Mouse (Mus musculus) testis, adult 2 months (tissue): ENCODE measurements around the gene Sp4. TPM values are rescaled to one million over a fixed set of nuclear protein-coding genes. Genes with fewer than 3 reads are reported as not detected.

ENCODE experiments used
- H3K27ac ChIP-seq: fragments of 200-500 bp; 2 replicates; pipeline ENCODE4 v1.5.1; 2012; ENCODE audit warnings: low read depth, low read length; ENCODE audit not compliant: control insufficient read depth, insufficient read depth
- H3K27me3 ChIP-seq: fragments of 200-500 bp; 2 replicates; pipeline ENCODE4 v1.6.1; 2012; ENCODE audit warnings: mild to moderate bottlenecking, low read length, moderate library complexity; ENCODE audit not compliant: control insufficient read depth, insufficient read depth
- H3K36me3 ChIP-seq: fragments of 200-500 bp; 2 replicates; pipeline ENCODE4 v1.6.1; 2012; ENCODE audit warnings: mild to moderate bottlenecking, low read length; ENCODE audit not compliant: control insufficient read depth, insufficient read depth
- H3K4me1 ChIP-seq: fragments of 200-500 bp; 2 replicates; pipeline ENCODE4 v1.6.1; 2012; ENCODE audit warnings: low read length; ENCODE audit not compliant: control insufficient read depth, insufficient read depth
- H3K4me3 ChIP-seq: fragments of 200-500 bp; 2 replicates; pipeline ENCODE4 v1.5.1; 2012; ENCODE audit warnings: low read depth, mild to moderate bottlenecking, low read length, moderate library complexity, mixed read lengths; ENCODE audit not compliant: control insufficient read depth
- CTCF ChIP-seq: fragments of 200-500 bp; IDR thresholded peaks from 2 replicates; pipeline ENCODE4 v1.5.1; 2012; ENCODE audit warnings: low read depth, mild to moderate bottlenecking, inconsistent platforms, low read length, moderate library complexity; ENCODE audit not compliant: control insufficient read depth, insufficient read depth, insufficient replicate concordance
- POLR2A ChIP-seq: fragments of 200-500 bp; IDR thresholded peaks from 2 replicates; pipeline ENCODE4 v1.6.1; 2012; ENCODE audit warnings: low read depth, mild to moderate bottlenecking, inconsistent platforms, low read length, moderate library complexity; ENCODE audit not compliant: control insufficient read depth
- polyA plus RNA-seq: library from polyadenylated mRNA; depleted of rRNA; stranded (reverse); fragments of >200 nt; gene quantifications from 2 replicates; pipeline ENCODE4 v1.2.3, GENCODE M21; 2012; rRNA removed

Gene Sp4
- polyA plus RNA-seq, 1 experiment: 2.0 TPM

DNA sequence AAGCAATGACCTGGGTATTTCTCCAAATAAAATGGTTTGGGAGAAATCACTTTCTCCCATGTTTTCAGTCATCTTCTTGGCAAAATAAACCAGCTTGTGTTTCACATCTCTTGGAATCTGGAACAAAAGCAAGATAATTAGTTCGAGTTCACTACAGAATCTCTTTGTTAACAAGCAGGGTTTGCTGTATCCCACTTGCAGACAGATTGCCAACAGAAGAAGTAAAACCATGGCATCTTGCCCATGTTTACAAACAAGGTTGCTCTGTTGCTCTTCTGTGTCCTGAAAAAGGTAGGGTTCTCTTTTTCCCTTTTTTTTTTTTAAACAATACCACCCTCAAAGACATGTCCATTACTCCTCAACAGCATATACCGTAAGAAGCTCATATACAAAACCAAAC is 104.7 kb downstream of the Sp4 start:
- Histone ChIP-seq H3K36me3 (no peaks in the 10 kb centered on the region), H3K27me3 (no peaks in the 10 kb centered on the region), H3K4me3 (no peak overlapping the region), H3K4me1 (peaks cover 4% of the 10 kb centered on the region), H3K27ac (no peak overlapping the region)
- no peak for TF ChIP-seq CTCF
- TF ChIP-seq POLR2A: no peak

GRCm38 (mm10) chr12:118189535-118189934 is 111.7 kb downstream of the Sp4 start:
- no peak overlapping the region for H3K4me3 ChIP-seq
- TF ChIP-seq POLR2A (no peak), CTCF (no peak)
- no peaks in the 10 kb centered on the region for H3K36me3 ChIP-seq
- H3K27me3 ChIP-seq: no peaks in the 10 kb centered on the region
- no peak overlapping the region for H3K27ac ChIP-seq
- no peaks in the 10 kb centered on the region for H3K4me1 ChIP-seq

DNA sequence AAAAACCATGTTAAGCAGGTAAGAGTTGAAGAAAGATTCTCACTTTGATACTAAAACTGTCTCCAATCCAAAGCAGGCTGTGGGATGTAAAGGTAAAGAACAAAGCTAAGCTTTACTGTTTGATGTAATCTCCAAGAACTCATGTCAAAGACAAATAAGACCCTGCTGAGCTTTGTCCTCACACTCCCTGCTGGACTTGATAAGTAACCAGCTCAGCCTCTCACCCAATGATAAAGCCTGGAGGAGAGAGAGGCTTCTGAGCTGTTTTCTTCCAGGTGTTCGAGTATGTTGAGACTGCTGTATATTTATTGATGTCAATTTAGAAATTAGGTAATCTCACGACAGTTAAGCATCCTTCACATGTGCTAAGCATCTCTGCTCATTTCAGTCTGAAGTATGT is 113.6 kb downstream of the Sp4 start:
- TF ChIP-seq CTCF (no peak), POLR2A (no peak)
- Histone ChIP-seq H3K4me1 (no peaks in the 10 kb centered on the region), H3K27me3 (no peaks in the 10 kb centered on the region), H3K36me3 (no peaks in the 10 kb centered on the region), H3K4me3 (no peak overlapping the region), H3K27ac (no peak overlapping the region)

DNA sequence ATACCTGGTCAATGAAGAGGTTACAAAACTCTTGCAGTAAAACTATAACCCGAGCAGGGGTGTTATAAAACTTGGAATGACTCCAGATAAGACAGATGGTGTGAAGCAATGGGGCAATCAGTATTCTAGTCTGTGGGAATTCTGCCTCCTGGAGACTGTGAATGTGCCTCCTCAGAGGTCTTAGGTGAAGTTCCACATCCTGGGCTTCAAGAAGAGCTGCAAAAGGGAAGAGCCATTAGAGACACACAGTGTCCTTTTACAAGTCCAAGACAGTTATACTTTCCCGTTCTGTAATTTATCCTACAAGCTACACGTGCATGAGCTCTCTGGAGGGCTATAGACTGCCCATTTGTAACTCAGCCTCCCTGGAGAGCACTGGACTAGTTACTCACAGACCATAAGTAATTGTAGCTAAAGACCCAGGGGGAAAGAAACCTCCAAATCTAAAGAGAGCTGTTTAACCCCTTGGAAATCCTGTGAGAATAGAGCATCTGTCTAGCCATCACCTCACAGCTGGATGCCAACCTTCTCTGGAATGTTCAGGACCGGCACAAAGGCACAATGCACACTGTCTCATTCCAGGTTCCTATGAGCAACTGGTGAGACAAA is 114.3 kb downstream of the Sp4 start:
- no peaks in the 10 kb centered on the region for H3K36me3 ChIP-seq
- H3K27me3 ChIP-seq: no peaks in the 10 kb centered on the region
- H3K4me3 ChIP-seq: no peak overlapping the region
- H3K27ac ChIP-seq: no peak overlapping the region
- TF ChIP-seq POLR2A (no peak), CTCF (no peak)
- H3K4me1 ChIP-seq: no peaks in the 10 kb centered on the region

GRCm38 (mm10) chr12:118186120-118186880 is 114.9 kb downstream of the Sp4 start:
- Histone ChIP-seq H3K36me3 (no peaks in the 10 kb centered on the region), H3K27ac (no peak overlapping the region), H3K27me3 (no peaks in the 10 kb centered on the region), H3K4me1 (no peaks in the 10 kb centered on the region), H3K4me3 (no peak overlapping the region)
- TF ChIP-seq POLR2A (no peak), CTCF (no peak)

Other genes starting within 250 kb of the Sp4 start
- 0.22 and 0.87 TPM in 2 replicates for gene Dnah11, start 102.4 kb downstream of the Sp4 start, polyA plus RNA-seq